Mouse (Mus musculus) liver, embryonic 13.5 days (tissue): ENCODE data around the gene Cog1. TPM values are rescaled to one million over a fixed set of nuclear protein-coding genes. Genes with fewer than 3 reads are reported as not detected.
"Not testable (repeated sequence)": the region's sequence is repeated elsewhere in the genome, so short reads cannot be mapped to it uniquely, and the experiment has no call there.

ENCODE experiments used
- ATAC-seq: fragments of 200-750 bp; cut with Nextera tagmentation; 2 replicates; pipeline ENCODE4 v1.8.0; 2017; ENCODE audit warnings: low read depth, mild to moderate bottlenecking, moderate number of reproducible peaks, moderate library complexity
- DNase-seq: peaks from one replicate; pipeline ENCODE4 v3.0.0; 2022
- H3K27ac ChIP-seq: fragments of 300-500 bp; sonication (generic); 2 replicates; pipeline ENCODE4 v1.5.1; 2015; ENCODE audit warnings: moderate library complexity, mild to moderate bottlenecking, inconsistent platforms
- H3K27me3 ChIP-seq: fragments of 300-500 bp; sonication (generic); 2 replicates; pipeline ENCODE4 v1.6.1; 2015; ENCODE audit warnings: mild to moderate bottlenecking, inconsistent platforms
- H3K36me3 ChIP-seq: fragments of 300-500 bp; sonication (generic); 2 replicates; pipeline ENCODE4 v1.6.1; 2015; ENCODE audit warnings: mild to moderate bottlenecking, inconsistent platforms
- H3K4me1 ChIP-seq: fragments of 300-500 bp; sonication (generic); replicated peaks from 2 replicates; pipeline ENCODE4 v1.6.1; 2015; ENCODE audit warnings: inconsistent platforms
- H3K4me2 ChIP-seq: fragments of 300-500 bp; sonication (generic); 2 replicates; pipeline ENCODE4 v1.6.1; 2015; ENCODE audit warnings: inconsistent platforms, mild to moderate bottlenecking, moderate library complexity
- H3K4me3 ChIP-seq: fragments of 300-500 bp; sonication (generic); replicated peaks from 2 replicates; pipeline ENCODE4 v1.5.1; 2015; ENCODE audit warnings: mild to moderate bottlenecking, inconsistent platforms
- H3K9ac ChIP-seq: fragments of 300-500 bp; sonication (generic); 2 replicates; pipeline ENCODE4 v1.6.1; 2015; ENCODE audit warnings: mild to moderate bottlenecking, inconsistent platforms
- H3K9me3 ChIP-seq: fragments of 300-500 bp; sonication (generic); replicated peaks from 2 replicates; pipeline ENCODE4 v1.6.1; 2016; ENCODE audit warnings: inconsistent platforms
- WGBS: fragments of 180-500 bp; shearing (Covaris S2); methylation state at CpG from one replicate; pipeline ENCODE4 v1.1.7; 2015; ENCODE audit not compliant: insufficient replicate concordance; 5-methylcytosine and 5-hydroxymethylcytosine counted together
- polyA plus RNA-seq: library from polyadenylated mRNA; unstranded; fragments of >200 nt; fragmentation: Nextera tagmentation; extraction: Ambion mirVana; gene quantifications from 2 replicates; pipeline ENCODE4 v1.2.1, GENCODE M21; 2015

The Cog1 gene
- polyA plus RNA-seq, 1 experiment from 2014 or later, result 12.3 TPM

DNA sequence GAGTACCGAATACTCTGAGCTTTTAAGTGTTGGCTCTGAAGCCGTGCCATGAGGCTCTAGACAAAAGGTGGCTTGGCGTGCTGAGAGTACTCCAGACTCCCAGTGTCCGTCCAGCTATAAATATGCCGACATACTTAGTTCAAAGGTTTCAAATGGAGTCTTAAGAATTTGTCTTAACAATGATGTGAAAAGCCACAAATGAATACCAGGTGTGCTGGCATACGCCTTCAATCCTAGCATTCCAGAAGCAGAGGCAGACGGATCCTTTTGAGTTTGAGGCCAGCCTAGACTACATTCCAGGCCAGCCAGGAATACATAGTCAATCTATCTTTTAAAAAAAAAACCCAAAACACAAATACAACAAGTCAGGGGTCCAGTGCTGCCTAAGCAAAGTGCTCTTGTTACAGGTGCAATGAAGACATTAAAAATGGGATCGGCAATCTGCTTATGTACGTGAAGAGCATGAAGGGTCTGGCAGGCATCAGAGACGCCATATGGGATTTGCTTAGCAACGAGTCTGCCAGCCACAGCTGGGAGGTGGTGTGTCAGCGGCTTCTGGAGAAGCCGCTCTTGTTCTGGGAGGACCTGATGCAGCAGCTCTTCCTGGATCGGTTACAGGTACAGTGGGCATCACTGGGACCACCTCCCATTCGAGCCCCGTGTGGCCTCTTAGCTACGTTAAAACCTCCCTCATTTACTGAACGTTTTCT is 5.7 kb downstream of the Cog1 start:
- Histone ChIP-seq H3K9me3 (no peaks in the 10 kb centered on the region), H3K4me2 (no peak overlapping the region), H3K9ac (no peak overlapping the region), H3K27ac (no peak overlapping the region), H3K4me3 (no peak overlapping the region), H3K36me3 (peaks cover 83% of the 10 kb centered on the region), H3K4me1 (peaks cover 22% of the 10 kb centered on the region), H3K27me3 (no peaks in the 10 kb centered on the region)
- 88% methylated on average over 18 of the region's 18 CpGs for WGBS
- DNase-seq (no peak), ATAC-seq (no peak)

- DNase-seq (no peak), ATAC-seq (no peak)
- Histone ChIP-seq H3K4me2 (no peak overlapping the region), H3K27ac (no peak overlapping the region; the same call in 1 of the 2 replicates), H3K4me1 (peaks cover 6% of the 10 kb centered on the region), H3K27me3 (no peaks in the 10 kb centered on the region), H3K9ac (no peak overlapping the region), H3K4me3 (no peak overlapping the region), H3K36me3 (peaks cover 100% of the 10 kb centered on the region), H3K9me3 (no peaks in the 10 kb centered on the region)
- WGBS, result 79% methylated on average over 8 of the region's 8 CpGs
These were observed 7.6 kb downstream of the Cog1 start for GRCm38 (mm10) chr11:113656511-113656932.

GRCm38 (mm10) chr11:113657221-113657620 is 8.3 kb downstream of the Cog1 start:
- no peak for ATAC-seq
- H3K9ac ChIP-seq, result no peak overlapping the region
- H3K27ac ChIP-seq, result peak overlapping the region; percentile 53; the same call in 1 of the 2 replicates
- no peaks in the 10 kb centered on the region for H3K9me3 ChIP-seq
- WGBS, result 77% methylated on average over 4 of the region's 4 CpGs
- no peak overlapping the region for H3K4me3 ChIP-seq
- H3K36me3 ChIP-seq, result peaks cover 100% of the 10 kb centered on the region
- H3K4me1 ChIP-seq, result no peaks in the 10 kb centered on the region
- H3K4me2 ChIP-seq, result no peak overlapping the region
- no peaks in the 10 kb centered on the region for H3K27me3 ChIP-seq
- no peak for DNase-seq

DNA sequence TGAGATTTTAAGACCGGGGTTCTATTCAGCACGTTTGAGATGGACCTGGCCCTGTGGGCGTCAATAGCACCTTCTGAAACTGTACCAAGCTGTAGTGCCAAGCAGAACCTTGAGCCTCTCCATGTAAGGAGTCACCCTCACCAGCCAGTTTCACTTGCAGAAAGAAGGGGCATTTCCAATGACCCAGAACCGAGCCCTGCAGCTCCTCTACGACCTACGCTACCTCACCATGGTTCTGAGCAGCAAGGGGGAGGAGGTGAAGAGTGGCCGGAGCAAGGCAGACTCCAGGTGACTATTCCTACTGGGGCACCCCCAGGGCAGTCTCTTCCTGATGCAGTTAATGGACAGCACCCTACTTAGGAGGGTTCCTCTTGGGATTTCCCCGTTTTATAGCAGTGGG is 9.3 kb downstream of the Cog1 start:
- DNase-seq (no peak), ATAC-seq (no peak)
- Histone ChIP-seq H3K4me1 (no peaks in the 10 kb centered on the region), H3K27me3 (no peaks in the 10 kb centered on the region), H3K36me3 (peaks cover 100% of the 10 kb centered on the region), H3K9me3 (no peaks in the 10 kb centered on the region), H3K9ac (no peak overlapping the region), H3K27ac (no peak overlapping the region), H3K4me3 (no peak overlapping the region), H3K4me2 (no peak overlapping the region)
- 85% methylated on average over 8 of the region's 8 CpGs for WGBS

DNA sequence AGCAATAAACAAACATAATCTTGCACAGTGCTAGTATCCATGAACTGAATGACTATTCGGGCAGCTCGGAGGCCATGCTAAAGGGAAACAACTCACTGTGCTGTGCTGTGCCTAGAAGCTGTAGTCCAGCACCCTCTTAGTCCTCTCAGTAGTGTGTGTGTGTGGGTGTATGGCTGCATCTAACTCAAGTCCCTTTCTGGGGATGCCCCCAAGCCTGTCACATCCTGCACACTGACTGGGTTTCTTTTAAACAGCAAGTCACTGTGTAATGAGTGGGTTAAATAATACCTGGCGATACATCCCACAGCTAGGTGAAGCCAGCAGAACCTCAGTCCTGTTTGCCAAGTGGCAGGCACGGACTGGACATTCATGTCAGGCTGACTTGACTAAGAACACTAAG is 9.8 kb downstream of the Cog1 start:
- Histone ChIP-seq H3K27ac (no peak overlapping the region), H3K4me1 (no peaks in the 10 kb centered on the region), H3K4me3 (no peak overlapping the region), H3K36me3 (peaks cover 100% of the 10 kb centered on the region), H3K9ac (no peak overlapping the region), H3K4me2 (no peak overlapping the region), H3K27me3 (no peaks in the 10 kb centered on the region), H3K9me3 (no peaks in the 10 kb centered on the region)
- no peak for DNase-seq
- no peak for ATAC-seq
- 89% methylated on average over 4 of the region's 4 CpGs for WGBS

DNA sequence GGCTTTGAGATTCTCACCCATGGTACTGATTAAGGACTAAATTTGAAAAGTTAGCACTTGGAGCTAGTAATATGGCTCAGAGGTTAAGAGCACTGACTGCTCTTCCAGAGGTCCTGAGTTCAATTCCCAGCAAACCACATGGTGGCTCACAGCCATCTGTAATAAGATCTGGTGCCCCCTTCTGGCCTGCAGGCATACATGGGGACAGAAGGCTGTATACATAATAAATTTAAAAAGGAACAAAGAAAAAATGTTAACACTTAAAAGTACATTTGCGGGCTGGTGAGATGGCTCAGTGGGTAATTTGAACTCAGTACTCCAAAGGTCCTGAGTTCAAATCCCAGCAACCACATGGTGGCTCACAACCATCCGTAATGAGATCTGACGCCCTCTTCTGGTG is 11.2 kb downstream of the Cog1 start:
- H3K4me2 ChIP-seq, H3K27ac ChIP-seq, H3K9ac ChIP-seq, ATAC-seq, H3K4me3 ChIP-seq, H3K27me3 ChIP-seq, H3K4me1 ChIP-seq, H3K9me3 ChIP-seq, DNase-seq: not testable (repeated sequence)
- peaks cover 100% of the 10 kb centered on the region for H3K36me3 ChIP-seq
- 91% methylated on average over 3 of the region's 3 CpGs for WGBS

- 94% methylated on average over 11 of the region's 11 CpGs for WGBS
- Histone ChIP-seq H3K27ac (no peak overlapping the region), H3K9ac (no peak overlapping the region), H3K4me1 (peaks cover 8% of the 10 kb centered on the region), H3K27me3 (no peaks in the 10 kb centered on the region), H3K9me3 (no peaks in the 10 kb centered on the region), H3K36me3 (peaks cover 98% of the 10 kb centered on the region), H3K4me3 (no peak overlapping the region), H3K4me2 (no peak overlapping the region)
- no peak for DNase-seq
- ATAC-seq, result no peak
These were observed 12.0 kb downstream of the Cog1 start for GRCm38 (mm10) chr11:113660940-113661339.

- no peaks in the 10 kb centered on the region for H3K9me3 ChIP-seq
- ATAC-seq (no peak), DNase-seq (no peak)
- WGBS, result 84% methylated on average over 18 of the region's 18 CpGs
- H3K36me3 ChIP-seq, result peaks cover 93% of the 10 kb centered on the region
- H3K4me2 ChIP-seq, result no peak overlapping the region
- H3K27me3 ChIP-seq, result no peaks in the 10 kb centered on the region
- H3K4me1 ChIP-seq, result peaks cover 17% of the 10 kb centered on the region
- H3K4me3 ChIP-seq, result no peak overlapping the region
- H3K27ac ChIP-seq, result no peak overlapping the region
- H3K9ac ChIP-seq, result no peak overlapping the region
These were observed 12.9 kb downstream of the Cog1 start for GRCm38 (mm10) chr11:113661835-113662351.

DNA sequence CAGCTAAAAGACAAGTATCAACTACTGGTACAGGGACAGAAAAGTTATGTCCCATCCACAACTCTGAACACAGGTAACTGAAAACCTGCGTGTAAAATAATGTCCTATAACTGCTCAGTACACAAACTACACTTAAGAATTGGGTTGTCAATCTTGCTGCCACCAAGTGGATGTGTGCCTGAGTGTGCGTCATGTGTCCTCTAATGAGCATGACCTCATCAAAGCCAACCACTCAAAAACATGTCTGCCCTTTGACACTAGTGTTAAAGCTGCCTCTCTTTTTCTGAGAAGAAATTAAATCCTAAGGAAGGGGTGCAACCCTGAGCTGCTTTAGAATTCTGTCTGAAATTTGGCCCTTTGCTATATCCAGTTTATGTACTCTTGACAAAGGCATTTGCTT is 15.3 kb downstream of the Cog1 start:
- WGBS, result 83% methylated on average over 2 of the region's 2 CpGs
- H3K36me3 ChIP-seq, result peaks cover 93% of the 10 kb centered on the region
- no peaks in the 10 kb centered on the region for H3K9me3 ChIP-seq
- ATAC-seq (no peak), DNase-seq (no peak)
- H3K4me2 ChIP-seq, result no peak overlapping the region
- no peak overlapping the region for H3K27ac ChIP-seq
- no peak overlapping the region for H3K4me3 ChIP-seq
- H3K27me3 ChIP-seq, result no peaks in the 10 kb centered on the region
- peaks cover 41% of the 10 kb centered on the region for H3K4me1 ChIP-seq
- no peak overlapping the region for H3K9ac ChIP-seq

GRCm38 (mm10) chr11:113666205-113666604 is 17.2 kb downstream of the Cog1 start:
- Histone ChIP-seq H3K27ac (peak overlapping the region; percentile 82), H3K4me3 (no peak overlapping the region), H3K27me3 (no peaks in the 10 kb centered on the region), H3K4me2 (peak overlapping the region; percentile 56), H3K9ac (no peak overlapping the region), H3K9me3 (no peaks in the 10 kb centered on the region), H3K36me3 (peaks cover 91% of the 10 kb centered on the region), H3K4me1 (peaks cover 58% of the 10 kb centered on the region)
- ATAC-seq (peak; percentile 71), DNase-seq (peak; percentile 47)
- WGBS, result 32% methylated on average over 6 of the region's 6 CpGs

GRCm38 (mm10) chr11:113666648-113667047 is 17.7 kb downstream of the Cog1 start:
- ATAC-seq, result peak; percentile 41; the same call in 1 of the 2 replicates
- no peak for DNase-seq
- Histone ChIP-seq H3K27ac (peak overlapping the region; percentile 82), H3K36me3 (peaks cover 91% of the 10 kb centered on the region), H3K4me2 (peak overlapping the region; percentile 56), H3K4me3 (peak overlapping the region; percentile 20), H3K9me3 (no peaks in the 10 kb centered on the region), H3K27me3 (no peaks in the 10 kb centered on the region), H3K4me1 (peaks cover 62% of the 10 kb centered on the region), H3K9ac (peak overlapping the region; percentile 57)
- 36% methylated on average over 10 of the region's 10 CpGs for WGBS

- H3K36me3 ChIP-seq, result peaks cover 91% of the 10 kb centered on the region
- 78% methylated on average over 2 of the region's 2 CpGs for WGBS
- DNase-seq, result no peak
These were observed 18.2 kb downstream of the Cog1 start for GRCm38 (mm10) chr11:113667122-113667521.

More at GRCm38 (mm10) chr11:113667122-113667521, 18.2 kb downstream of the Cog1 start:
- ATAC-seq, result no peak
- H3K27me3 ChIP-seq, result no peaks in the 10 kb centered on the region
- peak overlapping the region; percentile 20; the same call in 1 of the 2 replicates for H3K4me3 ChIP-seq
- peak overlapping the region; percentile 82 for H3K27ac ChIP-seq
- H3K4me1 ChIP-seq, result peaks cover 65% of the 10 kb centered on the region
- peak overlapping the region; percentile 57; the same call in 1 of the 2 replicates for H3K9ac ChIP-seq
- no peaks in the 10 kb centered on the region for H3K9me3 ChIP-seq
- peak overlapping the region; percentile 56 for H3K4me2 ChIP-seq
